Mouse (Mus musculus) c-Kit-positive CD71-negative TER-119-negative erythroid progenitor cells, embryonic 14.5 days (primary cell): ENCODE measurements around the gene Spata17.

Experiments
- DNase-seq: peaks from one replicate; pipeline ENCODE4 v3.0.0-alpha.2; 2013; ENCODE audit warnings: low read depth

Gene Spata17

GRCm38 (mm10) chr1:187077352-187077751, 137.9 kb downstream of the Spata17 start:
- DNase-seq = no peak

GRCm38 (mm10) chr1:187077043-187077334, 138.3 kb downstream of the Spata17 start:
- DNase-seq = no peak

DNA sequence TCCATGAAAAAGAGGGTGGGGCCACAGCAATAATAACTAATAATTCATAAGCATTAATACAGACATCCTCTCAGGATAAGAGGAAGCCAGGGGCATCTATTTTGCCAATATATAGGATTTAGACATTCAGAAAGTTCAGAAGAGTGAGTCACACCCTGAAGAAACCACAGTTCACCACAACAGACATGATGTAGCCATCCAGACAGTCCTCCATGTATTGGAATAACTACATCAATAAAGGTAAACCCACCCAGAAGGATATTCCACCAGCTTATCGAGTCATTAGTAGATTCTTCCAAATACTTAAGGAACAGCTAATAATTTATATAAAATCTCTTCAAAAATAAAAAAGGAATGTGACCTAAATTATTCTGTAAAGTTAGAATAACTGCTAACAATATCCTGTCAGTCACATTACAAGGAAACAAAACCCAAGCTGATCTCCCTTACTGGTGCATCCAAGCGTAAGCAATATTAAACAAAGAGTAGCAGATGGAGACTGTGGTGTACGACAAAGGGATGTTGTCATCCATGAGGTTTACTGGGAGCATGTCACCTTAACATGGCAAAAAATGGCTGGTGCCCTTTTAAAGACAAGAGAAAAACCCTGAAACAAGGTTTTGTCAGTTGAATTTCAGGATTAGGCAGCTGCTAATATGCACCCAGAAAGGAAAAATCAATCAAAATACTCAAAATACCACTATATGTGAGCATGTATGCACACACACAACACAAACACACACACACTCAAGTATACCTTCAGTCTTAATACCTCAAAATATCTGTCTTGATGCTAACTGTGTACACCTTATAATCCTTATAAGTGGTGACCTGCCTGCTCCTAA, 138.8 kb downstream of the Spata17 start:
- no peak for DNase-seq

- DNase-seq = no peak
Measured at GRCm38 (mm10) chr1:187059874-187060273, 155.4 kb downstream of the Spata17 start.

- no peak for DNase-seq
Measured at GRCm38 (mm10) chr1:187054333-187054732, 160.9 kb downstream of the Spata17 start.

DNA sequence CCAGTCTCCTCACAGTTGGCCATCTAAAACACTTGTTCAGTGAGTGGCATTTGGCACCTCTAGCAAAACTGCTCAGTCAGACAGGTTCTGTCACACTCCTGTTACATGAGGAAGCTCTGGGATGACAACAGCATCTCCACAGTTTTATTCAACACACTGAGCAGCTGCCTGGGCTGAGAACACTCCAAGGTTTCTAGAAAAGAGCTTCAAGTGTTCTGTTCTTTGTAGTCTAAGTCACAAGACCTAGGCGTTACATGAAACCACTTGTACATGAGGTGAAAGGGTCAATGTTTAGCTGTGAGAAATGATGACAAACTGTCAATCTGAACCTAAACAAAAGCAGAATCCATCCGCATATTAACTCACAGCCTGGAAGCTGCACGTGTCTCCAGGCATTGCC, 161.4 kb downstream of the Spata17 start:
- DNase-seq = no peak

- no peak for DNase-seq
Measured at GRCm38 (mm10) chr1:187052532-187052931, 162.7 kb downstream of the Spata17 start.

GRCm38 (mm10) chr1:187051296-187051695, 164.0 kb downstream of the Spata17 start:
- no peak for DNase-seq

GRCm38 (mm10) chr1:187048681-187049288, 166.5 kb downstream of the Spata17 start:
- no peak for DNase-seq

DNA sequence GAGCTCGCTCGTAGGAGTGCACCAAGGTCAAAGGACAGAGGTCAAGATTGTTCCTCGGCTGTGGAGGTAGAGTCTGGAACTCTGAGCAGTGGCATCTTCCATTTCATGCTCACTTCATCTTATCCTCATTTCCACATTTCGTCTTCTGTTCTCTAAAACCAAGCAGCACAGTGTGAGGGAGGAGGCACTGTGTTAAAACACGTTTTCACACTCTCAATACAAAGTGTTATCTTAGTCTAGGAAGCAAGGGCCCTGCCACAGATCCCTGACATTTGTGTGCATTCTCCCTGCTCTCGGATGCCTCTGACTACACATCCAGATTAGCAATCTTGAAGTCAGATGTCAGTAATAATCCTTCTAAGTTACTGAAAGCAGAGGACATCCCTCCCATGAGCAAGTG, 170.5 kb downstream of the Spata17 start:
- DNase-seq = no peak

- no peak for DNase-seq
Measured at GRCm38 (mm10) chr1:187039801-187040200, 175.5 kb downstream of the Spata17 start.

DNA sequence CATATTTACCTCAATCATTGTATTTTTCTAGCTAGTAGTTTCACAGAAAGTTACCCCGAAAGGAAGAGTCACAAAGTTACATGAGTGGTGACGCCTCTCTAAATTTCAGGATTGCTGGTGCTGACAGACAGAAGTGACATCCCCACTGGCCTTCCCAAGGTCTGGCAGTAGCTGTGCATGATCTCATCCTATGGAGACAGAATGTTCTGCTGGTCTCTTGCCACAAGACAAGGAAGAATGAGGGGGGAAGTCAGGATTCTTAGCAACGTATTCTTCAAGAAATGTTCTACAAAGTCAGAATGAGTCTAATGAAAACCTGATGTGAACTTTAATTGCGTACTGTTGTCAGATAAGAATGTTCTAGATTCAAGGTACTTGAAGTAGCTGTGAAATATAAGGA, 179.5 kb downstream of the Spata17 start:
- DNase-seq = no peak

DNA sequence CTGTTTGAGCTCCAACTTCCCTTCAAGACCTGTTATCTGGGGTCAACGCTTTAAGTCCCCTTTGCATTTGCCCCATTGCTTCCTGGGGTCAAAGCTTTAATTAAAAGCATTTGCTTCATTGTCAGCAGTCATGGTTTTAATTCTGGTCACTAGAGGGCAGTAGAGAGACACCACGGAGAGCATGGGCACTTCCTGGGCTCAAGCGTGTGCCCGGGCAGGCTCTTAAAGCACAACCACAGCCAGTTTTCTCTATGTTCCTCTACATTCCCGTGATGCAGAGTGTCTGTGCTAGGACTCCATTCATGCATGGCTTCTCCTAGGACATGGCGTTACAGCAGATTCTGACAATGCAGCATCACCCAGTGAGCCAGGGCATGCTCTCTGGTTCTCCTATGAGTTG, 183.5 kb downstream of the Spata17 start:
- DNase-seq = peak; percentile 52

- no peak for DNase-seq
Measured at GRCm38 (mm10) chr1:187028841-187029240, 186.4 kb downstream of the Spata17 start.

DNA sequence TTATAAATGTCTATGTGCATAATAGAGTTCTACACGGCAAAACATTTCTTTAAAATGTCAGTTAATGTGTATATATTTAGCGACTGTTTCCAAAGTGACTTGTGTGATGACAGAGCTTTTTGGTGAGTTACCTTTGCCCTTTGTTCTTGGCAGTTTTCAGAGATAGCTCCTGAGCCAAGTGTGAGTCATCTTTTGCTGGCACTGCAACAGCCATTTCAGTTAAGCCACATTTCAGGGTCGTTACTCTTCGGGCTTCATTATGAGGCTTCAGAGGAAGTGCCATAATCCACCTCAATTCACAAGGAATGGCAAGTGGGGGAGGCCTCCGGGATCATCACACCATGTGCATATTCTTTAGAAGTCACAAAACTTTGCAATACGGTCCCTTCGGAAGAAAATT, 195.3 kb downstream of the Spata17 start:
- DNase-seq = no peak

- DNase-seq = no peak
Measured at GRCm38 (mm10) chr1:187016116-187016515, 199.1 kb downstream of the Spata17 start.

- no peak for DNase-seq
Measured at GRCm38 (mm10) chr1:187015673-187016072, 199.6 kb downstream of the Spata17 start.

GRCm38 (mm10) chr1:187014141-187014540, 201.1 kb downstream of the Spata17 start:
- no peak for DNase-seq

DNA sequence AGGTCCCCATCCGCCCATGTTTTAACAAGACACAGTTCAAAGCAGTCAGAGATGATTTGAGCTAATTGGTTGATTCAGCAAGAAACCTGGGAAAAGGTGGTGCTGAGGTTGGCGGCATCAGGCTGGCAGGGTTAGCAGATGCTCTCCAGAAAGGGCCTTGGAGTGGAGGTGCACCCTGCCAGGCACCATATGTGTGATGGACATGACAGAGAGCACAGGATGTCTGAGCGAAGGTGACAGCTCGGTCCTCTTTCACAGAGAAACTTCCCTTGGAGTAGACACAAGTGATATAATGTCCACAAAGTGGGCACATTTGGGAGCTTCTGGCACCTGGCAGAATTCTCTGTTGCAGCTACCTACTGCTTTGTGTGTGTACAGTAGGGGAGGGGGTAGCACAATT, 203.7 kb downstream of the Spata17 start:
- no peak for DNase-seq

- DNase-seq = no peak
Measured at GRCm38 (mm10) chr1:187010071-187010470, 205.2 kb downstream of the Spata17 start.

- DNase-seq = no peak
Measured at GRCm38 (mm10) chr1:187008236-187008635, 207.0 kb downstream of the Spata17 start.

GRCm38 (mm10) chr1:187006227-187006925, 208.9 kb downstream of the Spata17 start:
- no peak for DNase-seq

- DNase-seq = no peak
Measured at GRCm38 (mm10) chr1:187004306-187004705, 211.0 kb downstream of the Spata17 start.
